12 mouse cellular contexts compared by ENCODE assay signal in genomic region chr11:104618638-104619076, GRCm38 (mm10). TPM values are rescaled to one million over a fixed set of nuclear protein-coding genes. Genes with fewer than 3 reads are reported as not detected.
DNase-seq lines count a peak whose midpoint lies in the region.
"Had no signal": no experiment of that assay in that cellular context is flagged by ENCODE, and none has a peak within 500 bp of the region (broad histone marks: within the 10 kb centered on the region; RNA-seq: fewer than 3 reads in every experiment).

No protein-coding gene starts in this region.

- DNase-seq in gastrocnemius, adult 18-20 months (ENCODE audit: low spot score) = peak; percentile 7
- DNase-seq in gastrocnemius, adult 8-10 months (ENCODE audit: low spot score in 2 of 2) = no peak
- DNase-seq in kidney, postnatal 36 days = peak; percentile 14 to 58
- no peak for DNase-seq in kidney, postnatal 4 days
- DNase-seq in 416B (ENCODE audit: low read depth) = peak; percentile 86
- DNase-seq in adrenal gland, postnatal 25 days = peak; percentile 46
- DNase-seq in thymus, postnatal 25 days = no peak
- no peak for DNase-seq in thymus, postnatal 4 days
- DNase-seq: cerebellum, adult 11-12 months; forebrain, postnatal 0 days; gastrocnemius, postnatal 36 days; kidney, postnatal 10 days had no signal

RNA-seq across cellular contexts. Expression of gene Itgb3, which starts 10.9 kb away (rescaled TPM):
- total RNA-seq in gastrocnemius, adult 18-20 months (2021) = 1 to 10 TPM in 1 of 2 experiments, under 1 TPM in 1; 0.71 to 1.3 TPM
- total RNA-seq in gastrocnemius, adult 8-10 months (2022) = under 1 TPM; 0.36 to 0.70 (median 0.54) TPM
- total RNA-seq in adrenal gland, postnatal 25 days (2021) = 5.4 and 6.1 TPM in 2 replicates

Comparison
In these comparisons a context has a peak if more than half of its experiments do, and no peak if none do; other contexts are left out.
1. DNase-seq: peak in gastrocnemius, adult 18-20 months (single experiment), kidney, postnatal 36 days (2 of 2), 416B (single experiment) and adrenal gland, postnatal 25 days (single experiment); none in gastrocnemius, adult 8-10 months (0 of 2), kidney, postnatal 4 days (0 of 2), thymus, postnatal 25 days (single experiment) and thymus, postnatal 4 days (single experiment).